Mouse (Mus musculus) embryo, embryonic 11.5 days (tissue): ENCODE measurements at regions not wholly inside any gene's neighbourhood (a gene's known extent, or its start where the extent isn't known, plus 50 kb on each side); places are given as distances from the start of the nearest gene placed in this dataset.

Experiments
- DNase-seq: peaks from one replicate; pipeline ENCODE4 v3.0.0-alpha.2; 2012; ENCODE audit warnings: low read depth, low spot score

GRCm38 (mm10) chr2:159019921-159020534 is 225.4 kb downstream of the Dhx35 start:
- DNase-seq: no peak

- DNase-seq: no peak
Measured at GRCm38 (mm10) chr2:159032147-159032546, 237.5 kb downstream of the Dhx35 start.

GRCm38 (mm10) chr2:159039916-159040315 is 245.3 kb downstream of the Dhx35 start:
- DNase-seq: no peak

GRCm38 (mm10) chr2:159053534-159053933 is 258.9 kb downstream of the Dhx35 start:
- no peak for DNase-seq

GRCm38 (mm10) chr2:159053936-159054335 is 259.3 kb downstream of the Dhx35 start:
- DNase-seq: peak; percentile 29

- no peak for DNase-seq
Measured at GRCm38 (mm10) chr2:159054451-159054850, 259.8 kb downstream of the Dhx35 start.

- DNase-seq: no peak
Measured at GRCm38 (mm10) chr2:159055780-159056179, 261.2 kb downstream of the Dhx35 start.

- DNase-seq: no peak
Measured at GRCm38 (mm10) chr2:159056960-159057359, 262.4 kb downstream of the Dhx35 start.

- DNase-seq: no peak
Measured at GRCm38 (mm10) chr2:159057506-159057905, 262.9 kb downstream of the Dhx35 start.

GRCm38 (mm10) chr2:159062266-159062665 is 267.7 kb downstream of the Dhx35 start:
- no peak for DNase-seq

- DNase-seq: no peak
Measured at GRCm38 (mm10) chr2:159062666-159063065, 268.1 kb downstream of the Dhx35 start.

GRCm38 (mm10) chr2:159064403-159064970 is 269.9 kb downstream of the Dhx35 start:
- no peak for DNase-seq

GRCm38 (mm10) chr2:159067506-159067905 is 272.9 kb downstream of the Dhx35 start:
- no peak for DNase-seq

GRCm38 (mm10) chr2:159068303-159069020 is 273.9 kb downstream of the Dhx35 start:
- DNase-seq: no peak

GRCm38 (mm10) chr2:159069180-159069579 is 274.6 kb downstream of the Dhx35 start:
- DNase-seq: peak; percentile 14

GRCm38 (mm10) chr2:159072997-159073690 is 278.5 kb downstream of the Dhx35 start:
- no peak for DNase-seq

- DNase-seq: no peak
Measured at GRCm38 (mm10) chr2:159079836-159080235, 285.2 kb downstream of the Dhx35 start.

- no peak for DNase-seq
Measured at GRCm38 (mm10) chr2:159080784-159081544, 286.4 kb downstream of the Dhx35 start.

- no peak for DNase-seq
Measured at GRCm38 (mm10) chr2:159086836-159087235, 292.2 kb downstream of the Dhx35 start.

GRCm38 (mm10) chr2:159088196-159088595 is 293.6 kb downstream of the Dhx35 start:
- no peak for DNase-seq

- DNase-seq: no peak
Measured at GRCm38 (mm10) chr2:159096667-159097066, 302.1 kb downstream of the Dhx35 start.

- DNase-seq: no peak
Measured at GRCm38 (mm10) chr2:159134042-159134441, 339.4 kb downstream of the Dhx35 start.
